Mouse (Mus musculus): ENCODE results near the gene Nup107. TPM values are rescaled to one million over a fixed set of nuclear protein-coding genes. Genes with fewer than 3 reads are reported as not detected.

Nup107 gene
- 10 to 100 TPM in 1 of 2 experiments, 1 to 10 TPM in 1; 5.4 to 15.3 TPM for polyA plus RNA-seq (2012; fragmentation: generic; extraction: Trizol)

GRCm38 (mm10) chr10:117792141-117793091 is at the start of gene Nup107:
Nup107 (minus strand) TSS chr10:117792705.

GRCm38 (mm10) chr10:117746297-117746883 is 46.1 kb downstream of the Nup107 start, which contains the start of gene Slc35e3:
Slc35e3 (minus strand) TSS chr10:117746365.

GRCm38 (mm10) chr10:117710604-117711141 is 81.8 kb downstream of the Nup107 start, which contains the start of gene Mdm2:
Mdm2 (minus strand) TSS chr10:117710758.

Other genes with a start within 250 kb of the Nup107 start
- gene Cpm, start 163.2 kb downstream of the Nup107 start, polyA plus RNA-seq (2012; fragmentation: generic; extraction: Trizol): under 1 TPM in 1 of 2 experiments, not detected in 1; 0.01 TPM
- gene Mdm2, start 81.9 kb downstream of the Nup107 start, polyA plus RNA-seq (2012; fragmentation: generic; extraction: Trizol): 10 to 100 TPM in 1 of 2 experiments, 1 to 10 TPM in 1; 2.2 to 23.0 TPM
- 10 to 100 TPM in 1 of 2 experiments, 1 to 10 TPM in 1; 2.1 to 14.8 TPM for gene Slc35e3, start 46.3 kb downstream of the Nup107 start, polyA plus RNA-seq (2012; fragmentation: generic; extraction: Trizol)
- 10 to 100 TPM in 1 of 2 experiments, 1 to 10 TPM in 1; 9.8 to 46.3 TPM for gene Rap1b, start 53.3 kb upstream of the Nup107 start, polyA plus RNA-seq (2012; fragmentation: generic; extraction: Trizol)